Mouse (Mus musculus) MEL (cell line): ENCODE data around the gene Frrs1. TPM values are rescaled to one million over a fixed set of nuclear protein-coding genes. Genes with fewer than 3 reads are reported as not detected.

ENCODE experiments used
- DNase-seq: peaks from one replicate; pipeline ENCODE4 v3.0.0; 2011; ENCODE audit warnings: low read depth, low spot score
- H3K27ac ChIP-seq: 2 replicates; pipeline ENCODE4 v1.5.1; 2012; ENCODE audit warnings: low read depth, mild to moderate bottlenecking, control low read depth, low read length, moderate library complexity; ENCODE audit not compliant: control insufficient read depth
- H3K27me3 ChIP-seq, 2 experiments: fragments of 150-350 bp in 1 of 2; sonication (generic) in 1 of 2; 2 replicates each; pipeline ENCODE4 v1.6.1; 2012; ENCODE audit warnings: low read length in 2 of 2, mild to moderate bottlenecking in 2 of 2, improper control_type of control experiment in 1 of 2, moderate library complexity in 1 of 2; ENCODE audit not compliant: insufficient read depth in 2 of 2, control insufficient read depth in 1 of 2
- H3K36me3 ChIP-seq, 2 experiments: 2 replicates each; pipeline ENCODE4 v1.6.1; 2012 to 2014; ENCODE audit warnings: low read length in 2 of 2, improper control_type of control experiment in 1 of 2, inconsistent platforms in 1 of 2, mild to moderate bottlenecking in 1 of 2; ENCODE audit not compliant: insufficient read depth in 2 of 2, control insufficient read depth in 1 of 2
- H3K4me1 ChIP-seq, 2 experiments: fragments of 150-350 bp in 1 of 2; sonication (generic) in 1 of 2; 2 replicates each; pipeline ENCODE4 v1.6.1; 2012; ENCODE audit warnings: low read length in 2 of 2, improper control_type of control experiment in 1 of 2, mild to moderate bottlenecking in 1 of 2; ENCODE audit not compliant: insufficient read depth in 2 of 2, control insufficient read depth in 1 of 2
- H3K4me3 ChIP-seq, 2 experiments: fragments of 150-350 bp in 1 of 2; sonication (generic) in 1 of 2; 2 replicates each; pipeline ENCODE4 v1.5.1; 2012; ENCODE audit warnings: low read depth in 2 of 2, low read length in 2 of 2, mild to moderate bottlenecking in 2 of 2, moderate library complexity in 2 of 2, control low read depth in 1 of 2, improper control_type of control experiment in 1 of 2; ENCODE audit not compliant: control insufficient read depth in 1 of 2, insufficient read depth in 1 of 2
- H3K79me2 ChIP-seq: 2 replicates; pipeline ENCODE4 v1.6.1; 2012; ENCODE audit warnings: mild to moderate bottlenecking, low read length, moderate library complexity; ENCODE audit not compliant: control insufficient read depth, poor library complexity, insufficient read depth
- H3K9ac ChIP-seq: 2 replicates; pipeline ENCODE4 v1.6.1; 2012; ENCODE audit warnings: low read depth, mild to moderate bottlenecking, control low read depth, low read length, moderate library complexity; ENCODE audit not compliant: control insufficient read depth, poor library complexity, severe bottlenecking
- H3K9me3 ChIP-seq: fragments of 150-350 bp; sonication (generic); replicated peaks from 2 replicates; pipeline ENCODE4 v1.6.1; 2012; ENCODE audit warnings: mild to moderate bottlenecking, low read length, improper control_type of control experiment, moderate library complexity; ENCODE audit not compliant: insufficient read depth
- CHD1 ChIP-seq: IDR thresholded peaks from 2 replicates; pipeline ENCODE4 v1.6.1; 2012; ENCODE audit warnings: low read depth, mild to moderate bottlenecking, inconsistent platforms, low read length, improper control_type of control experiment
- CHD2 ChIP-seq: IDR thresholded peaks from 2 replicates; pipeline ENCODE4 v1.6.1; 2011; ENCODE audit warnings: low read length, improper control_type of control experiment
- CTCF ChIP-seq, 3 experiments: IDR thresholded peaks in 2 of 3; conservative IDR thresholded peaks in 1 of 3; 2 replicates each; pipeline ENCODE4 v1.5.1; 2011 to 2012; ENCODE audit warnings: low read length in 3 of 3, low read depth in 2 of 3, mild to moderate bottlenecking in 2 of 3, improper control_type of control experiment in 1 of 3, inconsistent platforms in 1 of 3, mixed read lengths in 1 of 3, moderate library complexity in 1 of 3; ENCODE audit not compliant: control insufficient read depth in 1 of 3, insufficient read depth in 1 of 3, poor library complexity in 1 of 3, severe bottlenecking in 1 of 3
- E2F4 ChIP-seq: IDR thresholded peaks from 2 replicates; pipeline ENCODE4 v1.6.1; 2011; ENCODE audit warnings: low read depth, low read length, improper control_type of control experiment, borderline replicate concordance
- EP300 ChIP-seq, 2 experiments: IDR thresholded peaks; 2 replicates each; pipeline ENCODE4 v1.6.1; 2011; ENCODE audit warnings: improper control_type of control experiment in 2 of 2, low read length in 2 of 2, low read depth in 1 of 2, mild to moderate bottlenecking in 1 of 2
- ETS1 ChIP-seq: IDR thresholded peaks from 2 replicates; pipeline ENCODE4 v1.6.1; 2012; ENCODE audit warnings: low read depth, mild to moderate bottlenecking, inconsistent platforms, low read length, improper control_type of control experiment, moderate library complexity
- GABPA ChIP-seq: IDR thresholded peaks from 2 replicates; pipeline ENCODE4 v1.6.1; 2012; ENCODE audit warnings: low read depth, mild to moderate bottlenecking, inconsistent platforms, low read length, improper control_type of control experiment, moderate library complexity
- GATA1 ChIP-seq: IDR thresholded peaks from 2 replicates; pipeline ENCODE4 v1.6.1; 2011; ENCODE audit warnings: low read depth, low read length, improper control_type of control experiment
- KAT2A ChIP-seq: conservative IDR thresholded peaks from 2 replicates; pipeline ENCODE4 v1.6.1; 2012; ENCODE audit warnings: low read depth, low read length, improper control_type of control experiment, inconsistent platforms
- MAFK ChIP-seq: IDR thresholded peaks from 2 replicates; pipeline ENCODE4 v1.6.1; 2011; ENCODE audit warnings: low read depth, mild to moderate bottlenecking, low read length, improper control_type of control experiment, borderline replicate concordance
- MAZ ChIP-seq: IDR thresholded peaks from 2 replicates; pipeline ENCODE4 v1.6.1; 2012; ENCODE audit warnings: low read depth, mild to moderate bottlenecking, inconsistent platforms, low read length, improper control_type of control experiment
- MEF2A ChIP-seq: IDR thresholded peaks from 2 replicates; pipeline ENCODE4 v1.6.1; 2014; ENCODE audit warnings: low read depth, mild to moderate bottlenecking, inconsistent platforms, low read length, improper control_type of control experiment; ENCODE audit not compliant: poor library complexity, insufficient replicate concordance, severe bottlenecking; ENCODE audit errors: extremely low read depth
- MXI1 ChIP-seq: IDR thresholded peaks from 2 replicates; pipeline ENCODE4 v1.6.1; 2011; ENCODE audit warnings: mild to moderate bottlenecking, low read depth, low read length, improper control_type of control experiment
- MYB ChIP-seq: IDR thresholded peaks from 2 replicates; pipeline ENCODE4 v1.6.1; 2011; ENCODE audit warnings: mild to moderate bottlenecking, low read depth, low read length, improper control_type of control experiment
- NELFE ChIP-seq: IDR thresholded peaks from 2 replicates; pipeline ENCODE4 v1.6.1; 2011; ENCODE audit warnings: low read depth, low read length, improper control_type of control experiment
- POLR2AphosphoS2 ChIP-seq: IDR thresholded peaks from 2 replicates; pipeline ENCODE4 v1.6.1; 2011; ENCODE audit warnings: low read length, improper control_type of control experiment
- RAD21 ChIP-seq: IDR thresholded peaks from 2 replicates; pipeline ENCODE4 v1.6.1; 2011; ENCODE audit warnings: mild to moderate bottlenecking, low read depth, low read length, improper control_type of control experiment
- SMC3 ChIP-seq: IDR thresholded peaks from 2 replicates; pipeline ENCODE4 v1.6.1; 2011; ENCODE audit warnings: low read depth, low read length, improper control_type of control experiment
- TAL1 ChIP-seq: IDR thresholded peaks from 2 replicates; pipeline ENCODE4 v1.6.1; 2012; ENCODE audit warnings: mild to moderate bottlenecking, inconsistent platforms, low read length, moderate library complexity, mixed read lengths
- TBP ChIP-seq: IDR thresholded peaks from 2 replicates; pipeline ENCODE4 v1.8.0; 2011; ENCODE audit warnings: low read depth, low read length, improper control_type of control experiment
- USF2 ChIP-seq, 2 experiments: IDR thresholded peaks; 2 replicates each; pipeline ENCODE4 v1.6.1; 2011 to 2012; ENCODE audit warnings: improper control_type of control experiment in 2 of 2, low read length in 2 of 2, borderline replicate concordance in 1 of 2, inconsistent platforms in 1 of 2, low read depth in 1 of 2, mild to moderate bottlenecking in 1 of 2; ENCODE audit not compliant: insufficient read depth in 1 of 2
- ZC3H11A ChIP-seq: IDR thresholded peaks from 2 replicates; pipeline ENCODE4 v1.6.1; 2012; ENCODE audit warnings: low read depth, mild to moderate bottlenecking, inconsistent platforms, low read length, improper control_type of control experiment
- ZNF384 ChIP-seq: IDR thresholded peaks from 2 replicates; pipeline ENCODE4 v1.6.1; 2012; ENCODE audit warnings: low read depth, mild to moderate bottlenecking, inconsistent platforms, low read length, improper control_type of control experiment
- polyA plus RNA-seq, 2 experiments: library from polyadenylated mRNA; stranded (reverse) in 1 of 2; unstranded in 1 of 2; fragments of >175 nt in 1 of 2; fragments of >200 nt in 1 of 2; gene quantifications; 2 replicates each; pipeline versions ENCODE4 v1.2.1 to v1.2.4; 2012; ENCODE audit warnings: low replicate concordance in 2 of 2, low read depth in 1 of 2; ENCODE audit not compliant: insufficient read length in 2 of 2, insufficient read depth in 1 of 2, missing spikeins in 1 of 2
- total RNA-seq: library from RNA; depleted of rRNA; stranded (reverse); fragments of 300-350 nt; gene quantifications from 2 replicates; pipeline ENCODE4 v1.2.3, GENCODE M21; 2012

The Frrs1 gene
- total and polyA plus RNA-seq, 3 experiments, result 78.5 to 625 (median 84.6) TPM

DNA sequence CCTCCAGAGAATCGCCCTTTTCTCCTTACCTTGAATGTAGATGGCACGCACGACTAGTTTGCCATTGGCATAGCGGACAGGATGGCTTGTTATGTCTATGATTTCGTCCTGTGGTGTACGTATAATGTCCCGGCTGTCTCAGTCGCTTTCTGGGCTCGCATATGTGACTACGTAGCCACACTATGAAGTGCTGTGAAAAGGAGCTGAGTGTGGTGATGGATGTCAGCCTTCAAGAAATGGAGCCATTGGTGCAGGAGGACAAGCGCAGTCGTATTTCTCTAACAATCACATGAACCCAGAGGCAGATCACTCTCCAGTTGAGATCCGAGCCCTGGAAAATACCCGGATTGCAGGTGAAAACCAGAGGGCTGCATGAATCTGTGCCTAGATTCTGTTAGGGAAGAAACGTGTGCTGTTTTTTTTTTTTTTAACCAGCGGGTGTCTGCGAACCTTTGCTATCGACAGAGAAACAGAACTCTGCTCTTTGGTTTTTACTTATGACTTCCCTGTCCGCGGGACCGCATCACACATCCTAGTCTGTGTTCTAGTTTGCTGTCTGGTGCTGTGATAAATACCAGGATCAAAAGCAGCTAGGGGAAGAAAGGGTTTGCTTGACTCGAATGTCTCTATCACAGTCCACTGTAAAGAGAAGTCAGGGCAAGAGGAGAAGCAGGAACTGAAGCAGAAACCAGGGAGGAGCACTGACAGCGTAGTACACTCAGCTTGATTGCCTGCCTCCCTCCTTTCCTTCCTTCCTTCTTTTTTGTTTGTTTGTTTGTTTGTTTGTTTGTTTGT is 22.4 kb upstream of the Frrs1 start:
- peak overlapping the region; percentile 63 to 64 for H3K4me3 ChIP-seq
- H3K36me3 ChIP-seq, result peaks cover 0 to 2% of the 10 kb centered on the region in 2 experiments; a peak in 1 of 4 replicates
- no peaks in the 10 kb centered on the region for H3K27me3 ChIP-seq
- peak overlapping the region; percentile 25 for H3K9ac ChIP-seq
- DNase-seq, result peak; percentile 81
- no peaks in the 10 kb centered on the region for H3K9me3 ChIP-seq
- no peaks in the 10 kb centered on the region; a peak in 1 of 4 replicates for H3K4me1 ChIP-seq
- TF ChIP-seq TAL1, result no peak
- peak; percentile 89 for TF ChIP-seq ZNF384
- TF ChIP-seq, all 39 proteins: peak for 1
- Histone ChIP-seq H3K79me2 (no peaks in the 10 kb centered on the region), H3K27ac (peak overlapping the region; percentile 2; the same call in 1 of the 2 replicates)

DNA sequence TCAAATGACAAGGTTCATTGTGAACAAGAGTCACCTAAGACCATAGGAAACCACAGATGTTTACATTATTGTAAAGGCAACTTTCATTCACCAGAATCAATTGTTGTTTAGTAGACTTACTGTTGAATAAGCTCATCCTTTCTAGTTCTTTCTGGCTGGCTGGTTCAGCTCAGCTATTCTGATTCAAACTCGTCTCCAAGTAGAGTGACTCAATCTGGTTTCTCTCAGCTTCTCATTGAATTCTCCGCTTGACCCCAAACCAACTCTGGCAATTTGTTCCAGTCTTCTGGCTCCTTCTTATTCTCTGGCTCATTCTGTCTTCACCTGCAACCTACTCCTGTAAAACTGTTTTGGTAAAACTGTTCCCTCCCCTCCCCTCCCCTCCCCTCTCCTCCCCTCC is 18.0 kb upstream of the Frrs1 start:
- H3K36me3 ChIP-seq, result peaks cover 0 to 11% of the 10 kb centered on the region in 2 experiments; a peak in 2 of 4 replicates
- H3K27ac ChIP-seq, result no peak overlapping the region
- H3K9ac ChIP-seq, result no peak overlapping the region
- no peaks in the 10 kb centered on the region for H3K27me3 ChIP-seq
- peaks cover 11 to 14% of the 10 kb centered on the region in 2 experiments for H3K4me1 ChIP-seq
- H3K79me2 ChIP-seq, result no peaks in the 10 kb centered on the region
- H3K4me3 ChIP-seq, result no peak overlapping the region
- DNase-seq, result no peak
- TF ChIP-seq MAZ, result no peak
- no peaks in the 10 kb centered on the region for H3K9me3 ChIP-seq

DNA sequence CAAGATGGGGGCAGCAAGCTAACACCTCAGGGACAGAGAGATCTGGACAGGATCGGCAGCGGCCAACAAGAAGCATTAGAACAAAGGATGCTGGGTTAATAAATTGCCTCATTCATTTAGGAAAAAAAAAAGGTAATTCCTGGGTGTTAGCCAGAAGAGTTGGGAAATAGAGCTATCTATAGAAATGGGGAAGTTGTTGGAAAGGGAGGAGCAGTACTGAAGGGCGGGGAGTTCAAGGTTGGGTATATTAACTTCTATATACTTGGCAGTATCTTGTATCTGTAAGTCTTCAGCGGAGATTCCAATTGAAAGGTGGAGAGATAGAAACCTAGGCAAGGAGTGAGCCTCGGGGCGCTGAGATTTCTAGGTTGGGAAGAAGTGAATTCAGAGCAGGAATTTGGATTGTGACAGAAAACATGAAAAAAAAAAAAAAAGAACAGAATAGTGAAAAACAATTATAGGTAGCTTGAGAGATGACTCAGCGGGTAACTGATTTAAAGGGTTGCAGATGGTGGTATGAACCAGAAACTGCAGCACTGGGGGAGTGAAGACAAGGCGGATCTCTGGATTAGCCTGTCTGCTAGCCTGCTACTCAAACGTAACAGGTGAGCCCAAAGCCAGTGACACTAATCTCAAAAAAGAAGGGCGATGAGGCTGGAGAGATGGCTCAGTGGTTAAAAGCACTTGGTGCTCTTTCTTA is 14.2 kb upstream of the Frrs1 start:
- peak overlapping the region; percentile 40 for H3K27ac ChIP-seq
- no peaks in the 10 kb centered on the region for H3K9me3 ChIP-seq
- no peaks in the 10 kb centered on the region for H3K27me3 ChIP-seq
- H3K9ac ChIP-seq, result no peak overlapping the region
- peak; percentile 88 for DNase-seq
- peaks cover 0 to 28% of the 10 kb centered on the region in 2 experiments; a peak in 2 of 4 replicates for H3K36me3 ChIP-seq
- peaks cover 14 to 36% of the 10 kb centered on the region in 2 experiments for H3K4me1 ChIP-seq
- no peaks in the 10 kb centered on the region for H3K79me2 ChIP-seq
- H3K4me3 ChIP-seq, result 0 out of 4 replicates have a peak overlapping the region, but pooled peaks of 1 of the 2 experiments have one; percentile 31
- TF ChIP-seq GATA1 (no peak; the same call in 1 of the 2 replicates), CHD2 (no peak), SMC3 (no peak), KAT2A (no peak), EP300 (IDR thresholded peaks at IDR 0.05; ENCODE audit: low read depth in 1 of 2, low read length in 2 of 2) (no peak), E2F4 (no peak), ZC3H11A (no peak), NELFE (no peak), MEF2A (peak; percentile 88; the same call in 1 of the 2 replicates), MYB (no peak), POLR2AphosphoS2 (no peak), CTCF (IDR thresholded peaks at IDR 0.05 in 2 of 3, conservative IDR thresholded peaks at IDR 0.05 in 1 of 3; ENCODE audit: control insufficient read depth in 1 of 3, insufficient read depth in 1 of 3, low read depth in 2 of 3, low read length in 3 of 3, poor library complexity in 1 of 3, severe bottlenecking in 1 of 3) (no peak), GABPA (no peak), RAD21 (no peak), ETS1 (peak; percentile 58), CHD1 (no peak), MXI1 (no peak), USF2 (IDR thresholded peaks at IDR 0.05; ENCODE audit: borderline replicate concordance in 1 of 2, insufficient read depth in 1 of 2, low read depth in 1 of 2, low read length in 2 of 2) (no peak), TBP (no peak), MAFK (no peak; the same call in 1 of the 2 replicates)
